Mouse (Mus musculus) limb, embryonic 14.5 days (tissue): Measurements from ENCODE around the gene Htr2a. TPM values are rescaled to one million over a fixed set of nuclear protein-coding genes. Genes with fewer than 3 reads are reported as not detected.
A peak's percentile ranks its signal among the peaks of the same experiment; 100 is the strongest.

Experiments used
- ATAC-seq: fragments of 200-750 bp; cut with Nextera tagmentation; 2 replicates; pipeline ENCODE4 v1.8.0; 2017; ENCODE audit warnings: low read depth, moderate number of reproducible peaks, moderate TSS enrichment; ENCODE audit not compliant: low FRiP score
- DNase-seq: peaks from one replicate; pipeline ENCODE4 v3.0.0-alpha.2; 2015; ENCODE audit warnings: low spot score
- H3K27ac ChIP-seq: fragments of 300-500 bp; sonication (generic); replicated peaks from 2 replicates; pipeline ENCODE4 v1.5.1; 2014; ENCODE audit warnings: low read depth, mild to moderate bottlenecking, low read length, moderate library complexity, mixed read lengths
- H3K27me3 ChIP-seq: fragments of 300-500 bp; sonication (generic); 2 replicates; pipeline ENCODE4 v1.6.1; 2014; ENCODE audit warnings: low read length, mixed read lengths; ENCODE audit not compliant: control insufficient read depth, insufficient read depth
- H3K36me3 ChIP-seq: fragments of 300-500 bp; sonication (generic); 2 replicates; pipeline ENCODE4 v1.6.1; 2014; ENCODE audit warnings: mild to moderate bottlenecking, low read length, moderate library complexity, mixed read lengths; ENCODE audit not compliant: control insufficient read depth, insufficient read depth
- H3K4me1 ChIP-seq: fragments of 300-500 bp; sonication (generic); 2 replicates; pipeline ENCODE4 v1.6.1; 2014; ENCODE audit warnings: antibody characterized with exemption, low read length, mixed read lengths; ENCODE audit not compliant: control insufficient read depth, insufficient read depth
- H3K4me2 ChIP-seq: fragments of 300-500 bp; sonication (generic); replicated peaks from 2 replicates; pipeline ENCODE4 v1.6.1; 2014; ENCODE audit warnings: low read depth, mild to moderate bottlenecking, low read length, moderate library complexity; ENCODE audit not compliant: severe bottlenecking
- H3K4me3 ChIP-seq: fragments of 300-500 bp; sonication (generic); replicated peaks from 2 replicates; pipeline ENCODE4 v1.5.1; 2014; ENCODE audit warnings: low read length
- H3K9ac ChIP-seq: fragments of 300-500 bp; sonication (generic); 2 replicates; pipeline ENCODE4 v1.6.1; 2014; ENCODE audit warnings: mild to moderate bottlenecking, low read depth, low read length, moderate library complexity; ENCODE audit not compliant: severe bottlenecking
- H3K9me3 ChIP-seq: fragments of 300-500 bp; sonication (generic); 2 replicates; pipeline ENCODE4 v1.6.1; 2016; ENCODE audit warnings: low read length; ENCODE audit not compliant: control insufficient read depth
- POLR2A ChIP-seq: fragments of 200-500 bp; IDR thresholded peaks from 2 replicates; pipeline ENCODE4 v1.8.0; 2012; ENCODE audit warnings: inconsistent platforms, mild to moderate bottlenecking, moderate library complexity, borderline replicate concordance; ENCODE audit not compliant: insufficient read depth, insufficient read length; ENCODE audit errors: extremely low read depth
- WGBS: fragments of 180-500 bp; shearing (Covaris S2); extraction: QIAGEN DNeasy Blood & Tissue Kit; methylation state at CpG from one replicate; pipeline ENCODE4 v1.1.7; 2014; 5-methylcytosine and 5-hydroxymethylcytosine counted together
- polyA plus RNA-seq, 2 experiments: library from polyadenylated mRNA; depleted of rRNA in 1 of 2; stranded (reverse) in 1 of 2; unstranded in 1 of 2; fragments of >200 nt; fragmentation: Nextera tagmentation in 1 of 2; extraction: Ambion mirVana in 1 of 2; gene quantifications; 2 replicates each; pipeline versions ENCODE4 v1.2.1 to v1.2.3; 2012 to 2014

Htr2a gene
- polyA plus RNA-seq (2012; rRNA removed) = 1.2 and 1.6 TPM in 2 replicates
- 1.4 and 1.8 TPM in 2 replicates for polyA plus RNA-seq (2014; fragmentation: Nextera tagmentation; extraction: Ambion mirVana)

DNA sequence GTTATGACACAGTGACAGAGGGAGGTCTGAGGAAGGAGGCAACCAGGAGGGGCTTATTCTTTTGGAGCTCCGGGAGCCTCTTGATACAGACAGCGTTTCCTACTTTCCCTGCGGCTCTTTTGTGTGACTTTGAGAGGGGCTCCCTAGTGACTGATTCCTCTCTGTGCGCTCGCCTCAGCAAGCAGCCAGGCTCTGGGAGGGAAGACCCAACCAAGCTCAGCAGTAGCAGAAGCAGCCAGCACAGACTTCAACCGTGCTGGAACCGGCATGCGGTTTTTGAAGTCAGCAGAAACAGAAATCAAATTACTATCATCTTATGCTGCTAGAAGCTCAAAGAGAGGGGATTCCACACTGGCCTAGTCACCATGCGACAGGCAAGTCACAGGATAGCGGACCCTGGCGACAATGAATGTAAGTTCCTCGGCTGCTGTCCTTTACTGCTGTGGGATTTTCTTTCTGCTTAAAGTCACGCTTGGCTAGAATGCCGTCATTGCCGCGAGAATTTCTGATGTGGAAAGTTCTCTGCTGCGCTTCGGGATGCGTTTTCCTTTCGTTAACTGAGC is at the start of gene Htr2a:
Htr2a (plus strand) TSS at position 22 of the 563 bp plus-strand sequence.
- Histone ChIP-seq H3K9ac (peak within 1 kb of the TSS; percentile 46), H3K27me3 (peaks cover 18% of the 10 kb centered on the region), H3K4me2 (peak within 1 kb of the TSS; percentile 71), H3K27ac (no peak within 1 kb of the TSS), H3K4me1 (peaks cover 6% of the 10 kb centered on the region; the same call in 1 of the 2 replicates), H3K9me3 (no peaks in the 10 kb centered on the region), H3K36me3 (no peaks in the 10 kb centered on the region), H3K4me3 (peak within 1 kb of the TSS; percentile 29)
- no peak for TF ChIP-seq POLR2A
- WGBS = 3% methylated on average over 20 of the region's 20 CpGs
- ATAC-seq = no peak; the same call in 1 of the 2 replicates
- DNase-seq = peak; percentile 38

- no peak overlapping the region for H3K9ac ChIP-seq
- DNase-seq = no peak
Observed at GRCm38 (mm10) chr14:74601333-74602087, 39.1 kb upstream of the Htr2a start.

DNA sequence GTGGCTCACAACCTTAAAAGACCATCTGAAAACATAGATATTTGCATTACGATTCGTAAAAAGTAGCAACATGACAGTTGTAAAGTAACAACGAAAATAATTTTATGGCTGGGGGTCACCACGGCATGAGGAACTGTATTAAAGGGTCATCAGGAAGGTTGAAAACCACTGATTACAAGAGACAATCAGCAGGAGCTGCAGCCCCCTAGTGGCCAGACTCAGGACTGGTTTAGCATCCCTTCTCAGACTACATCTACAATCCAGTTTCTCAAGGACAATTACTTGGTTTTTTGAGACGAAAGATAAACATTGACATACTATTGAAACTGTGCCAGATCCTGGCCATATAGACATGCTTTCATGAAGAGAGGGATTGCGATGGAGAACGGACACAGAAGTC is 38.1 kb upstream of the Htr2a start:
- Histone ChIP-seq H3K27ac (no peak overlapping the region), H3K9ac (no peak overlapping the region), H3K4me2 (no peak overlapping the region), H3K36me3 (no peaks in the 10 kb centered on the region), H3K4me1 (0 out of 2 replicates have a peak, but pooled peaks cover 4% of the 10 kb centered on the region), H3K9me3 (no peaks in the 10 kb centered on the region), H3K27me3 (no peaks in the 10 kb centered on the region), H3K4me3 (no peak overlapping the region)
- ATAC-seq (no peak), DNase-seq (peak; percentile 67)
- WGBS = 50% methylated on average over 7 of the region's 7 CpGs
- no peak for TF ChIP-seq POLR2A

More at GRCm38 (mm10) chr14:74601333-74602087, 39.1 kb upstream of the Htr2a start:
- no peaks in the 10 kb centered on the region for H3K36me3 ChIP-seq
- 67% methylated on average over 5 of the region's 5 CpGs for WGBS
- ATAC-seq = no peak
- H3K27ac ChIP-seq = no peak overlapping the region
- H3K27me3 ChIP-seq = no peaks in the 10 kb centered on the region
- H3K4me2 ChIP-seq = no peak overlapping the region
- no peak for TF ChIP-seq POLR2A
- no peak overlapping the region for H3K4me3 ChIP-seq
- no peaks in the 10 kb centered on the region for H3K9me3 ChIP-seq
- 0 out of 2 replicates have a peak, but pooled peaks cover 4% of the 10 kb centered on the region for H3K4me1 ChIP-seq

DNA sequence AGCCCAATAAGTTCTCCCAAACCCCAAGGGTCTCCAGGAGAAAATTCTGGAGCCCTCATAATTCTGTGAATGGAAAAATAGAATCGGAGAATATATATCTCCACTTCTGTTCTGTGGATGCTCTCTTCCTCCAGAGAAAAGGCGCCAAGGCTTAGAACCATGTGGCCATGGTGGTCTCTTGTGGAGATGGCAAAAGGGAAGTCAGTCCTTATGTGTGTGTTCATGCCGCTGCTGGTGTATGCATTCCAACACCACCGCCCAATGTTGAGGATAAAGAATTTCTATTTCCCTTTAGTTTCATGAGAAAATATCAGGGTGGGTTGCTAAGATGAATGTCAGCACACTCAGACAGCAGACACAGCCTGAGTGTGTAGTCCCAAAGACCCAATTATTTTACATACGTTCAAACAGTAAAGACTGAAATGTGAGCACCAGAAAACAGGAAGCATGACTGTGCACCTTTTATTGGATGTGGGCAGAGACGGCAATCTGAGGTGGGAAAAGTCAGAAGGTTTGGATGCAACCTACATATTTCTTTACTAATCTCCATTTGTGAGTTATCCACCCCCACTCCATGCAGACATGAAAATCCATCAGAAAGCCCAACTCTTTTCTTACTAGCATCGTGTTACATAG is 37.4 kb upstream of the Htr2a start:
- DNase-seq (no peak), ATAC-seq (no peak)
- Histone ChIP-seq H3K27ac (no peak overlapping the region), H3K4me2 (no peak overlapping the region), H3K4me3 (no peak overlapping the region), H3K9ac (no peak overlapping the region), H3K27me3 (no peaks in the 10 kb centered on the region), H3K4me1 (0 out of 2 replicates have a peak, but pooled peaks cover 4% of the 10 kb centered on the region), H3K9me3 (no peaks in the 10 kb centered on the region), H3K36me3 (no peaks in the 10 kb centered on the region)
- no peak for TF ChIP-seq POLR2A
- WGBS = 64% methylated on average over 7 of the region's 7 CpGs

GRCm38 (mm10) chr14:74611326-74611725 is 29.3 kb upstream of the Htr2a start:
- Histone ChIP-seq H3K9me3 (no peaks in the 10 kb centered on the region), H3K9ac (no peak overlapping the region), H3K27ac (no peak overlapping the region), H3K4me3 (no peak overlapping the region), H3K4me1 (no peaks in the 10 kb centered on the region), H3K36me3 (no peaks in the 10 kb centered on the region), H3K27me3 (no peaks in the 10 kb centered on the region), H3K4me2 (no peak overlapping the region)
- ATAC-seq = no peak
- TF ChIP-seq POLR2A = no peak
- 83% methylated on average over 8 of the region's 8 CpGs for WGBS
- no peak for DNase-seq
